Mouse (Mus musculus) E14TG2a.4 (cell line): ENCODE results near the gene Dennd4a.

Source experiments
- H3K27me3 ChIP-seq: 2 replicates; pipeline ENCODE4 v1.6.1; 2014; ENCODE audit warnings: low read length, control low read depth; ENCODE audit not compliant: insufficient read depth
- H3K36me3 ChIP-seq: 2 replicates; pipeline ENCODE4 v1.6.1; 2014; ENCODE audit warnings: low read length, control low read depth; ENCODE audit not compliant: insufficient read depth
- H3K4me1 ChIP-seq: replicated peaks from 2 replicates; pipeline ENCODE4 v1.6.1; 2014; ENCODE audit warnings: low read depth, low read length, control low read depth
- H3K4me3 ChIP-seq: replicated peaks from 2 replicates; pipeline ENCODE4 v1.5.1; 2014; ENCODE audit warnings: mild to moderate bottlenecking, low read length
- H3K9me3 ChIP-seq: 2 replicates; pipeline ENCODE4 v1.6.1; 2014; ENCODE audit warnings: low read length, control low read depth
- CTCF ChIP-seq: conservative IDR thresholded peaks from 2 replicates; pipeline ENCODE4 v1.5.1; 2014; ENCODE audit warnings: low read length
- NANOG ChIP-seq: IDR thresholded peaks from 2 replicates; pipeline ENCODE4 v1.6.1; 2014; ENCODE audit warnings: borderline replicate concordance, low read length, mixed read lengths
- POU5F1 ChIP-seq: IDR thresholded peaks from 2 replicates; pipeline ENCODE4 v1.6.1; 2014; ENCODE audit warnings: low read length, borderline replicate concordance

The Dennd4a gene

GRCm38 (mm10) chr9:64957276-64957675 lies 146.1 kb downstream of the Dennd4a start:
- Histone ChIP-seq H3K4me3 (no peak overlapping the region), H3K36me3 (peaks cover under 1% of the 10 kb centered on the region), H3K9me3 (no peaks in the 10 kb centered on the region), H3K4me1 (peaks cover 43% of the 10 kb centered on the region), H3K27me3 (peaks cover 17% of the 10 kb centered on the region)
- no peak for TF ChIP-seq POU5F1
- TF ChIP-seq CTCF: no peak
- TF ChIP-seq NANOG: no peak

- peak within 1 kb of the TSS; percentile 91 for H3K4me3 ChIP-seq
- TF ChIP-seq CTCF (peak; percentile 59), POU5F1 (no peak)
- H3K36me3 ChIP-seq: peaks cover 31% of the 10 kb centered on the region
- no peaks in the 10 kb centered on the region for H3K27me3 ChIP-seq
- peaks cover 43% of the 10 kb centered on the region for H3K4me1 ChIP-seq
- H3K9me3 ChIP-seq: no peaks in the 10 kb centered on the region
Observed at GRCm38 (mm10) chr9:64960117-64960977, 149.2 kb downstream of the Dennd4a start, which contains the start of gene Ints14. Gene Ints14 (plus strand): TSS chr9:64960905.

GRCm38 (mm10) chr9:64960978-64961320 lies 149.8 kb downstream of the Dennd4a start:
- TF ChIP-seq NANOG: no peak
- no peak for TF ChIP-seq CTCF
- no peak for TF ChIP-seq POU5F1

More at GRCm38 (mm10) chr9:64960978-64961320, 149.8 kb downstream of the Dennd4a start:
- no peaks in the 10 kb centered on the region for H3K27me3 ChIP-seq
- peaks cover 37% of the 10 kb centered on the region for H3K4me1 ChIP-seq
- no peaks in the 10 kb centered on the region for H3K9me3 ChIP-seq
- H3K36me3 ChIP-seq: peaks cover 37% of the 10 kb centered on the region
- peak overlapping the region; percentile 91 for H3K4me3 ChIP-seq
